Mouse (Mus musculus) limb, embryonic 14.5 days (tissue): ENCODE measurements at regions not wholly inside any gene's neighbourhood (a gene's known extent, or its start where the extent isn't known, plus 50 kb on each side); places are given as distances from the start of the nearest gene placed in this dataset.

Experiments
- ATAC-seq: fragments of 200-750 bp; cut with Nextera tagmentation; 2 replicates; pipeline ENCODE4 v1.8.0; 2017; ENCODE audit warnings: low read depth, moderate number of reproducible peaks, moderate TSS enrichment; ENCODE audit not compliant: low FRiP score
- DNase-seq: peaks from one replicate; pipeline ENCODE4 v3.0.0-alpha.2; 2015; ENCODE audit warnings: low spot score
- H3K27ac ChIP-seq: fragments of 300-500 bp; sonication (generic); replicated peaks from 2 replicates; pipeline ENCODE4 v1.5.1; 2014; ENCODE audit warnings: low read depth, mild to moderate bottlenecking, low read length, moderate library complexity, mixed read lengths
- H3K27me3 ChIP-seq: fragments of 300-500 bp; sonication (generic); 2 replicates; pipeline ENCODE4 v1.6.1; 2014; ENCODE audit warnings: low read length, mixed read lengths; ENCODE audit not compliant: control insufficient read depth, insufficient read depth
- H3K36me3 ChIP-seq: fragments of 300-500 bp; sonication (generic); 2 replicates; pipeline ENCODE4 v1.6.1; 2014; ENCODE audit warnings: mild to moderate bottlenecking, low read length, moderate library complexity, mixed read lengths; ENCODE audit not compliant: control insufficient read depth, insufficient read depth
- H3K4me1 ChIP-seq: fragments of 300-500 bp; sonication (generic); 2 replicates; pipeline ENCODE4 v1.6.1; 2014; ENCODE audit warnings: antibody characterized with exemption, low read length, mixed read lengths; ENCODE audit not compliant: control insufficient read depth, insufficient read depth
- H3K4me2 ChIP-seq: fragments of 300-500 bp; sonication (generic); replicated peaks from 2 replicates; pipeline ENCODE4 v1.6.1; 2014; ENCODE audit warnings: low read depth, mild to moderate bottlenecking, low read length, moderate library complexity; ENCODE audit not compliant: severe bottlenecking
- H3K4me3 ChIP-seq: fragments of 300-500 bp; sonication (generic); replicated peaks from 2 replicates; pipeline ENCODE4 v1.5.1; 2014; ENCODE audit warnings: low read length
- H3K9ac ChIP-seq: fragments of 300-500 bp; sonication (generic); 2 replicates; pipeline ENCODE4 v1.6.1; 2014; ENCODE audit warnings: mild to moderate bottlenecking, low read depth, low read length, moderate library complexity; ENCODE audit not compliant: severe bottlenecking
- H3K9me3 ChIP-seq: fragments of 300-500 bp; sonication (generic); 2 replicates; pipeline ENCODE4 v1.6.1; 2016; ENCODE audit warnings: low read length; ENCODE audit not compliant: control insufficient read depth
- POLR2A ChIP-seq: fragments of 200-500 bp; IDR thresholded peaks from 2 replicates; pipeline ENCODE4 v1.8.0; 2012; ENCODE audit warnings: inconsistent platforms, mild to moderate bottlenecking, moderate library complexity, borderline replicate concordance; ENCODE audit not compliant: insufficient read depth, insufficient read length; ENCODE audit errors: extremely low read depth
- WGBS: fragments of 180-500 bp; shearing (Covaris S2); extraction: QIAGEN DNeasy Blood & Tissue Kit; methylation state at CpG from one replicate; pipeline ENCODE4 v1.1.7; 2014; 5-methylcytosine and 5-hydroxymethylcytosine counted together

DNA sequence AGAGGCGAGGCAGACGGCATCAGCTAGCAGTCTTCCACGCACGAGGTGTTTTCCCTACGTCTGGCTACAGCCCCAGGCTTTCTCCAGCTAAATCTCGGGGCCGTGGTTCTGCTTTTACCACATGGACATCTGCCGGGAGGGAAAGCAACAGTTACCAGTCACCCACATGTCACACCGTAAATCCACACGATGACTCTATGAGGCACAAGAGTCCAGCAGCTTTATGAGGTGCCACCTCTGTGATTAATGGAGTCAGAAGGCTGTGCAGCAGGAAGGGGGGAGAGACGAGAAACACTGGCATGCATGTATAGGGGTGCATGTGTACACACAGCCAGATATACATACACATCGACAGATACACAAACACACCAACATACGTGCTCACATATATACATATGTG, 69.6 kb upstream of the Twist2 start:
- 20% methylated on average over 13 of the region's 13 CpGs for WGBS
- Histone ChIP-seq H3K9me3 (no peaks in the 10 kb centered on the region), H3K36me3 (no peaks in the 10 kb centered on the region), H3K4me1 (peaks cover 20% of the 10 kb centered on the region), H3K27me3 (no peaks in the 10 kb centered on the region; the same call in 1 of the 2 replicates), H3K9ac (no peak overlapping the region), H3K4me2 (no peak overlapping the region), H3K4me3 (no peak overlapping the region), H3K27ac (no peak overlapping the region)
- DNase-seq (no peak), ATAC-seq (no peak)
- no peak for TF ChIP-seq POLR2A

- Histone ChIP-seq H3K4me3 (no peak overlapping the region), H3K4me2 (no peak overlapping the region), H3K9me3 (no peaks in the 10 kb centered on the region), H3K9ac (no peak overlapping the region), H3K36me3 (no peaks in the 10 kb centered on the region), H3K4me1 (peaks cover 20% of the 10 kb centered on the region), H3K27ac (no peak overlapping the region), H3K27me3 (no peaks in the 10 kb centered on the region; the same call in 1 of the 2 replicates)
- WGBS = 49% methylated on average over 12 of the region's 12 CpGs
- DNase-seq (peak; percentile 69), ATAC-seq (0 out of 2 replicates have a peak, but pooled peaks have one; percentile 44)
- TF ChIP-seq POLR2A = no peak
Measured at GRCm38 (mm10) chr1:91732461-91732861, 68.8 kb upstream of the Twist2 start.

GRCm38 (mm10) chr1:91734731-91735130, 66.5 kb upstream of the Twist2 start:
- Histone ChIP-seq H3K9ac (no peak overlapping the region), H3K4me1 (peaks cover 22% of the 10 kb centered on the region), H3K27ac (no peak overlapping the region), H3K4me3 (no peak overlapping the region), H3K36me3 (no peaks in the 10 kb centered on the region), H3K27me3 (no peaks in the 10 kb centered on the region; the same call in 1 of the 2 replicates), H3K9me3 (no peaks in the 10 kb centered on the region), H3K4me2 (no peak overlapping the region)
- ATAC-seq = no peak
- no peak for DNase-seq
- no peak for TF ChIP-seq POLR2A
- WGBS = 88% methylated on average over 2 of the region's 2 CpGs

GRCm38 (mm10) chr1:91735436-91735835, 65.8 kb upstream of the Twist2 start:
- Histone ChIP-seq H3K4me1 (peaks cover 22% of the 10 kb centered on the region), H3K27me3 (no peaks in the 10 kb centered on the region; the same call in 1 of the 2 replicates), H3K4me3 (no peak overlapping the region), H3K36me3 (no peaks in the 10 kb centered on the region), H3K27ac (no peak overlapping the region), H3K4me2 (no peak overlapping the region), H3K9me3 (no peaks in the 10 kb centered on the region), H3K9ac (no peak overlapping the region)
- TF ChIP-seq POLR2A = no peak
- DNase-seq = no peak
- ATAC-seq = no peak
- 73% methylated on average over 4 of the region's 5 CpGs for WGBS

DNA sequence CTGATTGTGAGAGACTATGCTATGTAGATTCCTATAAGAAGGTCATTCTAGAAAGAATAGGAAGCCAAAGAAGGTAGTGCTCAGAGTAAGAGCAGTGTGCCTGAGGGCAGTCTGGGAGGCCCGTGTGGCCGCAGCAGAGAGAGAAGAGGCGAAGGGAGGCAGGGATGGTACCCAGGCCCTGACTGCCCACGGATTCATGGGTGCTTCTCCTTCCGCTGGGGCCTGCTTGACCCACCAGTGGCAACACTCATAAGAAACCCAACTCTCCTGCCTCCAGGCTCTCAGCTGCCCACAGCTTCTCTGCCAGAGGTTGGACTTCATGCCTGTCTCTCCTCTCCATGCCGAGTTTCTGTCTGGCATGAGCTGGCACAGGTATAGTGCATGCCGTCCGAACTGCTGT, 60.6 kb upstream of the Twist2 start:
- H3K9ac ChIP-seq = no peak overlapping the region
- no peaks in the 10 kb centered on the region for H3K27me3 ChIP-seq
- DNase-seq = no peak
- no peak overlapping the region for H3K4me3 ChIP-seq
- TF ChIP-seq POLR2A = no peak
- 0 out of 2 replicates have a peak, but pooled peaks cover 2% of the 10 kb centered on the region for H3K4me1 ChIP-seq
- ATAC-seq = no peak
- no peak overlapping the region for H3K4me2 ChIP-seq
- H3K27ac ChIP-seq = no peak overlapping the region
- no peaks in the 10 kb centered on the region for H3K36me3 ChIP-seq
- WGBS = 79% methylated on average over 8 of the region's 8 CpGs
- no peaks in the 10 kb centered on the region for H3K9me3 ChIP-seq

DNA sequence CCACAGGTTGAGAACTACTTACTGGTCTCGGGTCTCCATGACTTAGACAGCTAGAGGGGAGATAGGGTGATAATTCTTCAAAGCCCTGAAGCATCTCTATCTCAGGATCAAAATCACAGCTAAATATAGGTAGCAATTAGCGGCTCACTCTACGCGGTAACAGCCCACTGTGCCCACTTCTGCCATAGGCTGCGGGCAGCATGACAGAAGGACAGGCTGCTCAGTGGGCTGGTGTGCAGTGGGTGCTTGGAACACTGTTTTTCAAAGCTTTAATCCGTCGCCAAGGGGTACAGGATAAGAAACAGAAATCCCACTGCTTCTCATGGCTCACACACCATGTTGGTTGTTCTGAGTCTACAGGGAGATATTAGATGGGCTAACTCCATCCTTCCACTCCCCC, 59.2 kb upstream of the Twist2 start:
- no peak for TF ChIP-seq POLR2A
- no peak for DNase-seq
- Histone ChIP-seq H3K4me1 (0 out of 2 replicates have a peak, but pooled peaks cover 2% of the 10 kb centered on the region), H3K4me2 (no peak overlapping the region), H3K9ac (no peak overlapping the region), H3K27me3 (no peaks in the 10 kb centered on the region), H3K4me3 (no peak overlapping the region), H3K27ac (no peak overlapping the region), H3K36me3 (no peaks in the 10 kb centered on the region), H3K9me3 (no peaks in the 10 kb centered on the region)
- WGBS = 95% methylated on average over 7 of the region's 7 CpGs
- ATAC-seq = no peak
